Mouse (Mus musculus): ENCODE measurements around the gene Ermap.

Ermap gene

GRCm38 (mm10) chr4:119140126-119140525 is 49.7 kb downstream of the Ermap start:
- intact Hi-C loops (cut with DNase I), result loop anchor here (5.0 kb wide), 1 partner anchor 133 kb away; no protein-coding TSS in a partner anchor

GRCm38 (mm10) chr4:119138776-119139175 is 51.0 kb downstream of the Ermap start:
- intact Hi-C loops (cut with DNase I), result no loop called here

- intact Hi-C loops (cut with DNase I), result no loop called here
These were observed 51.6 kb downstream of the Ermap start for GRCm38 (mm10) chr4:119138171-119138570.

- intact Hi-C loops (cut with DNase I), result no loop called here
These were observed 52.5 kb downstream of the Ermap start for GRCm38 (mm10) chr4:119137313-119137712.

DNA sequence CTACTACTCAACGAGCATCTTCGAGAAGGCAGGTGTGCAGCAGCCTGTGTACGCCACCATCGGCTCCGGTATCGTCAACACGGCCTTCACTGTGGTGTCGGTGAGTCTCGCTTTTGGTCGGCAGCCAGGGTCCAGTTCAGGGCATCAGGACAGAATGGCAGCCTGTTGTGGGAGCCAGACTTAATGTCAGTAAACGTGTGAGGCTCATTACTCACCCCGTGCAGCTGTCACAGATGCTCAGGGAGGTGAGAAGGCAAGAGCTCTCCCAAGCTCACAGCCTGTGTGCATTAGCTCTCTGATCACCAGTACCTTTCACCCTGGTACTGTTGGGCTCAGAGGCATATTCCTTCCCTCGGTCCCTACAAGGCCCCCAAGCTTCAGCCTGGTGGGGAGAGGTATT is 56.0 kb downstream of the Ermap start:
- intact Hi-C loops (cut with DNase I), result no loop called here

DNA sequence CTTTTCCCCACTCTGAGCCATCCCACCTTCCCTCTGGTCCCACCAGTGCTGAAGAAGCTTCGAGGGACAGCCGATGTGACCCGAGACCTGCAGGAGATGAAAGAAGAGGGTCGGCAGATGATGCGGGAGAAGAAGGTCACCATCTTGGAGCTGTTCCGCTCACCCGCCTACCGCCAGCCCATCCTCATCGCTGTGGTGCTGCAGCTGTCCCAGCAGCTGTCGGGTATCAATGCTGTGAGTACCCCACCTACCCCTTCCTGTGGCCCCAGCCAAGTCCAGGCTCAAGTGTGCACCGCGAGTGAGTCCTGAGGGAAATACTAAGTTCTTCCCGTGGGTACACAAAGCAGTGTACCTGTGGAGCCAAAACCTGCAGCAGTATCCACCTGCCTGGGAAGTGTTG is 56.5 kb downstream of the Ermap start:
- intact Hi-C loops (cut with DNase I), result no loop called here

DNA sequence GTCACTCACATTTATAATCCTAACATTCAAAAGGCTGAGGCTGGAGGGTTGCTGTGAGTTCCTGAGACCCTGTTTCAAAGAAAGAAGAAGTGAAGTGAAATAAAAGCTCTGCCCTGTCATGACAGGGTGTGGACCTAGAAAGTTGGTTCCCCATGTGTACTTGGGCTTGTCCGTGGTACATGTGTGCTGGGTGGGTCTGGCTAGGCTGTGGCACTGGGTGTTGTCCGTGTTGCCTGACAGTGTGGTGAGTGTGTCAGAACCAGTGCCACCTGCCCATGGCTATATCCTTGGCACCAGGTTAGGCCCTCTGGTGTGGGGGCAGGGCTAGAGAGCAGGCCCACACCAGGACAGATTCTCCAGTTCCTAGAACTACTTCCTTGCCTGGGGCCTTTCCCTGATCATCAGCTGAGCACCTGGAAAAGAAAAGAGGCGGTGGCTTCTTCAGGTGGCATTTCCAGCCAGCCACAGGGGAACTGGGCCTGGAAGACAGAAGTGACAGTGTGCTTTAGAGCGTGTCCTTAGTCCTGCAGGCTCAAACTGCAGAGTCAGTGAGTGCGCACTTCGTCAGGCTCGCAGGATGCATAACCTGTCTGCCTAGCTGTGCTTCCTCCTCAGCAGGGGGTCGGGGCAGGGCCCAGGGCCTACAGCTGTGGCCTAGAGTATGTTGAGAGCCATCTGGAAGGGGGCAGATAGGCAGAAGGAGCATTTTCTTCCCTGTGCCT is 58.5 kb downstream of the Ermap start:
- intact Hi-C loops (cut with DNase I), result no loop called here

DNA sequence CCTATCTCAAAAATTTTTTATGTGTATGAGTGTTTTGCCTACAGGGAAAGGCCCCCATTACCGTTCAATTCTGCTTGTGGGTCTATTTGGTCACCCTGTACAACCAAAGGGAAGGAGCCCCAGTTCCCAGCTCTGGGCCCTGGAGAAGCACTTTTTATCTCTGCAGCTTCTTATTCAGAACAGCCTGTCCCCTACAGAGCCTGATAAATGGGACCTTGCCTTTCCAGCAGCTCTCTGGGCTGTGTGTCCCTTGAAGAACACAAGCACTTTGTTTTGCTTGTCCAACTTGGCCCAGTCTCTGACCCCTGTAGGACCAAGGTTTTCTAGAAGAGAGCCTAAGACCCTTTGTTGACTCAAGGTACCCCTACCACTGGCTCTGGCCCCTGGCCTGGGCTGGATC is 60.7 kb downstream of the Ermap start:
- intact Hi-C loops (cut with DNase I), result no loop called here

GRCm38 (mm10) chr4:119128547-119128946 is 61.3 kb downstream of the Ermap start:
- intact Hi-C loops (cut with DNase I), result no loop called here

GRCm38 (mm10) chr4:119127229-119127628 is 62.6 kb downstream of the Ermap start:
- intact Hi-C loops (cut with DNase I), result no loop called here

- intact Hi-C loops (cut with DNase I), result no loop called here
These were observed 64.1 kb downstream of the Ermap start for GRCm38 (mm10) chr4:119125577-119126270.

Small RNA genes within 50 kb of the gene (microRNA-seq; reads per million reads assigned to microRNA genes)
- 0 to 0.11 reads per million in 2 experiments for gene Mir1957a
